Mouse (Mus musculus): Measurements from ENCODE around the gene Sulf2.

- no peak for TF ChIP-seq UBTF (IDR thresholded peaks at IDR 0.05; ENCODE audit: low read depth, low read length)
- TF ChIP-seq CTCF (conservative IDR thresholded peaks at IDR 0.05 in 1 of 2, IDR thresholded peaks at IDR 0.05 in 1 of 2; ENCODE audit: low read depth in 2 of 2, low read length in 2 of 2), result no peak
- TF ChIP-seq JUND (conservative IDR thresholded peaks at IDR 0.05; ENCODE audit: low read depth, low read length), result no peak
- TF ChIP-seq POLR2A (IDR thresholded peaks at IDR 0.05; ENCODE audit: low read depth, low read length), result no peak
Observed at GRCm38 (mm10) chr2:166080967-166081750, 74.3 kb downstream of the Sulf2 start.
